Mouse (Mus musculus) forebrain, embryonic 14.5 days (tissue): Measurements from ENCODE around the gene Tbxas1. TPM values are rescaled to one million over a fixed set of nuclear protein-coding genes. Genes with fewer than 3 reads are reported as not detected.

Experiments used
- ATAC-seq: fragments of 200-750 bp; cut with Nextera tagmentation; 2 replicates; pipeline ENCODE4 v1.8.0; 2017; ENCODE audit warnings: mild to moderate bottlenecking, moderate library complexity
- DNase-seq: peaks from one replicate; pipeline ENCODE4 v3.0.0-alpha.2; 2015; ENCODE audit warnings: low spot score
- H3K27ac ChIP-seq: fragments of 300-500 bp; sonication (generic); 2 replicates; pipeline ENCODE4 v1.5.1; 2014; ENCODE audit warnings: low read depth, mild to moderate bottlenecking, control low read depth, low read length, moderate library complexity
- H3K27me3 ChIP-seq: fragments of 300-500 bp; sonication (generic); replicated peaks from 2 replicates; pipeline ENCODE4 v1.6.1; 2014; ENCODE audit warnings: low read length, control low read depth, mixed read lengths; ENCODE audit not compliant: control insufficient read depth, insufficient read depth
- H3K36me3 ChIP-seq: fragments of 300-500 bp; sonication (generic); 2 replicates; pipeline ENCODE4 v1.6.1; 2014; ENCODE audit warnings: low read length, control low read depth; ENCODE audit not compliant: control insufficient read depth, insufficient read depth
- H3K4me1 ChIP-seq: fragments of 300-500 bp; sonication (generic); 2 replicates; pipeline ENCODE4 v1.6.1; 2014; ENCODE audit warnings: antibody characterized with exemption, low read length, control low read depth; ENCODE audit not compliant: control insufficient read depth, insufficient read depth
- H3K4me2 ChIP-seq: fragments of 300-500 bp; sonication (generic); 2 replicates; pipeline ENCODE4 v1.6.1; 2014; ENCODE audit warnings: mild to moderate bottlenecking, control low read depth, low read length
- H3K4me3 ChIP-seq: fragments of 300-500 bp; sonication (generic); 2 replicates; pipeline ENCODE4 v1.5.1; 2014; ENCODE audit warnings: low read depth, low read length, control low read depth
- H3K9ac ChIP-seq: fragments of 300-500 bp; sonication (generic); 2 replicates; pipeline ENCODE4 v1.6.1; 2014; ENCODE audit warnings: mild to moderate bottlenecking, low read length, control low read depth, moderate library complexity
- H3K9me3 ChIP-seq: fragments of 300-500 bp; sonication (generic); replicated peaks from 2 replicates; pipeline ENCODE4 v1.6.1; 2016; ENCODE audit warnings: low read length, control low read depth, mixed read lengths; ENCODE audit not compliant: control insufficient read depth
- WGBS: fragments of 180-500 bp; shearing (Covaris S2); extraction: QIAGEN DNeasy Blood & Tissue Kit; methylation state at CpG from one replicate; pipeline ENCODE4 v1.1.7; 2014; 5-methylcytosine and 5-hydroxymethylcytosine counted together
- polyA plus RNA-seq: library from polyadenylated mRNA; unstranded; fragments of >200 nt; fragmentation: Nextera tagmentation; extraction: Ambion mirVana; gene quantifications from 2 replicates; pipeline ENCODE4 v1.2.1, GENCODE M21; 2014

Gene Tbxas1
- polyA plus RNA-seq, 1 experiment from 2014 or later: 1.2 TPM

- Histone ChIP-seq H3K36me3 (no peaks in the 10 kb centered on the region), H3K27me3 (no peaks in the 10 kb centered on the region), H3K9ac (no peak overlapping the region), H3K4me1 (peaks cover 7% of the 10 kb centered on the region; the same call in 1 of the 2 replicates), H3K4me2 (no peak overlapping the region), H3K4me3 (no peak overlapping the region), H3K27ac (no peak overlapping the region), H3K9me3 (no peaks in the 10 kb centered on the region)
- 15% methylated on average over 5 of the region's 5 CpGs for WGBS
- DNase-seq: peak; percentile 79
- ATAC-seq: peak; percentile 63; the same call in 1 of the 2 replicates
These were observed 130.9 kb downstream of the Tbxas1 start for GRCm38 (mm10) chr6:39005945-39006572.

GRCm38 (mm10) chr6:39007223-39007622 is 132.0 kb downstream of the Tbxas1 start:
- no peak overlapping the region for H3K9ac ChIP-seq
- DNase-seq: no peak
- H3K4me1 ChIP-seq: peaks cover 7% of the 10 kb centered on the region; the same call in 1 of the 2 replicates
- no peaks in the 10 kb centered on the region for H3K9me3 ChIP-seq
- 72% methylated on average over 5 of the region's 5 CpGs for WGBS
- no peak overlapping the region for H3K4me2 ChIP-seq
- no peaks in the 10 kb centered on the region for H3K27me3 ChIP-seq
- H3K27ac ChIP-seq: no peak overlapping the region
- H3K4me3 ChIP-seq: no peak overlapping the region
- H3K36me3 ChIP-seq: no peaks in the 10 kb centered on the region
- ATAC-seq: no peak

- H3K4me1 ChIP-seq: peaks cover 7% of the 10 kb centered on the region; the same call in 1 of the 2 replicates
- ATAC-seq (no peak), DNase-seq (no peak)
- WGBS: 79% methylated on average over 4 of the region's 4 CpGs
- no peak overlapping the region for H3K27ac ChIP-seq
- H3K4me2 ChIP-seq: no peak overlapping the region
- no peaks in the 10 kb centered on the region for H3K36me3 ChIP-seq
- H3K9me3 ChIP-seq: no peaks in the 10 kb centered on the region
- H3K9ac ChIP-seq: no peak overlapping the region
- H3K4me3 ChIP-seq: no peak overlapping the region
- H3K27me3 ChIP-seq: no peaks in the 10 kb centered on the region
These were observed 132.9 kb downstream of the Tbxas1 start for GRCm38 (mm10) chr6:39008116-39008515.

- ATAC-seq (no peak), DNase-seq (no peak)
- no peaks in the 10 kb centered on the region for H3K27me3 ChIP-seq
- no peaks in the 10 kb centered on the region for H3K4me1 ChIP-seq
- H3K4me3 ChIP-seq: no peak overlapping the region
- no peak overlapping the region for H3K4me2 ChIP-seq
- no peaks in the 10 kb centered on the region for H3K9me3 ChIP-seq
- no peaks in the 10 kb centered on the region for H3K36me3 ChIP-seq
- WGBS: 85% methylated on average over 10 of the region's 10 CpGs
- H3K27ac ChIP-seq: no peak overlapping the region
- no peak overlapping the region for H3K9ac ChIP-seq
These were observed 138.0 kb downstream of the Tbxas1 start for GRCm38 (mm10) chr6:39013034-39013832.

GRCm38 (mm10) chr6:39017942-39018341 is 142.7 kb downstream of the Tbxas1 start:
- Histone ChIP-seq H3K9ac (no peak overlapping the region), H3K36me3 (no peaks in the 10 kb centered on the region), H3K27me3 (no peaks in the 10 kb centered on the region), H3K4me1 (no peaks in the 10 kb centered on the region), H3K4me2 (no peak overlapping the region), H3K4me3 (no peak overlapping the region), H3K9me3 (no peaks in the 10 kb centered on the region), H3K27ac (no peak overlapping the region)
- 92% methylated on average over 11 of the region's 11 CpGs for WGBS
- DNase-seq (no peak), ATAC-seq (no peak)

- Histone ChIP-seq H3K4me3 (no peak overlapping the region), H3K27me3 (no peaks in the 10 kb centered on the region), H3K4me1 (peaks cover 3% of the 10 kb centered on the region; the same call in 1 of the 2 replicates), H3K9ac (no peak overlapping the region), H3K27ac (no peak overlapping the region), H3K36me3 (no peaks in the 10 kb centered on the region), H3K9me3 (no peaks in the 10 kb centered on the region), H3K4me2 (no peak overlapping the region)
- WGBS: 77% methylated on average over 7 of the region's 7 CpGs
- DNase-seq: no peak
- no peak for ATAC-seq
These were observed 143.6 kb downstream of the Tbxas1 start for GRCm38 (mm10) chr6:39018805-39019204.

GRCm38 (mm10) chr6:39019219-39019618 is 144.0 kb downstream of the Tbxas1 start:
- Histone ChIP-seq H3K36me3 (no peaks in the 10 kb centered on the region), H3K4me3 (no peak overlapping the region), H3K27ac (no peak overlapping the region), H3K27me3 (no peaks in the 10 kb centered on the region), H3K9ac (no peak overlapping the region), H3K4me1 (peaks cover 3% of the 10 kb centered on the region; the same call in 1 of the 2 replicates), H3K9me3 (no peaks in the 10 kb centered on the region), H3K4me2 (no peak overlapping the region)
- WGBS: 88% methylated on average over 5 of the region's 5 CpGs
- ATAC-seq (no peak), DNase-seq (peak; percentile 32)

GRCm38 (mm10) chr6:39021909-39022308 is 146.7 kb downstream of the Tbxas1 start:
- ATAC-seq: no peak
- no peak for DNase-seq
- H3K4me2 ChIP-seq: no peak overlapping the region
- no peak overlapping the region for H3K9ac ChIP-seq
- H3K4me3 ChIP-seq: no peak overlapping the region
- H3K36me3 ChIP-seq: no peaks in the 10 kb centered on the region
- no peak overlapping the region for H3K27ac ChIP-seq
- WGBS: 97% methylated on average over 1 of the region's 1 CpGs
- H3K9me3 ChIP-seq: no peaks in the 10 kb centered on the region
- H3K27me3 ChIP-seq: no peaks in the 10 kb centered on the region
- peaks cover 3% of the 10 kb centered on the region; the same call in 1 of the 2 replicates for H3K4me1 ChIP-seq
